Mouse (Mus musculus) lung, postnatal 4 days (tissue): ENCODE data around the gene C1qc.

Experiments used
- DNase-seq, 2 experiments: peaks; one replicate each; pipeline ENCODE4 v3.0.0; 2021

The C1qc gene

GRCm38 (mm10) chr4:136892811-136893210 lies at the start of gene C1qc:
Gene C1qc, minus strand, starts transcription at chr4:136893065.
- DNase-seq = no peak

GRCm38 (mm10) chr4:136937935-136938334 lies 45.1 kb upstream of the C1qc start:
- no peak for DNase-seq

- no peak for DNase-seq
These were observed 44.5 kb upstream of the C1qc start for GRCm38 (mm10) chr4:136937344-136937743.

- peak; percentile 33 to 80 for DNase-seq
These were observed 42.1 kb upstream of the C1qc start for GRCm38 (mm10) chr4:136934746-136935613.

GRCm38 (mm10) chr4:136930474-136930873 lies 37.6 kb upstream of the C1qc start:
- no peak for DNase-seq

- peak in 1 of 2 experiments; percentile 11 for DNase-seq
These were observed 36.1 kb upstream of the C1qc start for GRCm38 (mm10) chr4:136928928-136929327.

- no peak for DNase-seq
These were observed 32.9 kb upstream of the C1qc start for GRCm38 (mm10) chr4:136925804-136926203.

GRCm38 (mm10) chr4:136924529-136924928 lies 31.7 kb upstream of the C1qc start:
- peak; percentile 64 to 78 for DNase-seq

GRCm38 (mm10) chr4:136919526-136919925 lies 26.7 kb upstream of the C1qc start:
- no peak for DNase-seq

- DNase-seq = no peak
These were observed 26.0 kb upstream of the C1qc start for GRCm38 (mm10) chr4:136918834-136919233.

- DNase-seq = no peak
These were observed 24.3 kb upstream of the C1qc start for GRCm38 (mm10) chr4:136917165-136917524.

- no peak for DNase-seq
These were observed 23.7 kb upstream of the C1qc start for GRCm38 (mm10) chr4:136916359-136917164.

- no peak for DNase-seq
These were observed 20.0 kb upstream of the C1qc start for GRCm38 (mm10) chr4:136912841-136913240.

GRCm38 (mm10) chr4:136911804-136912203 lies 18.9 kb upstream of the C1qc start:
- no peak for DNase-seq

GRCm38 (mm10) chr4:136911211-136911646 lies 18.4 kb upstream of the C1qc start:
- no peak for DNase-seq

- no peak for DNase-seq
These were observed 14.9 kb upstream of the C1qc start for GRCm38 (mm10) chr4:136907809-136908208.

GRCm38 (mm10) chr4:136907033-136907432 lies 14.2 kb upstream of the C1qc start:
- peak in 1 of 2 experiments; percentile 42 for DNase-seq

GRCm38 (mm10) chr4:136904767-136905539 lies 12.1 kb upstream of the C1qc start:
- DNase-seq = no peak

GRCm38 (mm10) chr4:136899154-136899553 lies 6.3 kb upstream of the C1qc start:
- DNase-seq = no peak

GRCm38 (mm10) chr4:136898637-136899036 lies 5.8 kb upstream of the C1qc start, which contains the start of gene C1qa:
Gene C1qa, minus strand, starts transcription at chr4:136898803.
- no peak for DNase-seq

GRCm38 (mm10) chr4:136898084-136898598 lies 5.3 kb upstream of the C1qc start:
- DNase-seq = no peak

- DNase-seq = no peak
These were observed 3.6 kb upstream of the C1qc start for GRCm38 (mm10) chr4:136896461-136896860.

- no peak for DNase-seq
These were observed 3.0 kb upstream of the C1qc start for GRCm38 (mm10) chr4:136895861-136896260.
